Mouse (Mus musculus): ENCODE data around the gene Coq9. TPM values are rescaled to one million over a fixed set of nuclear protein-coding genes. Genes with fewer than 3 reads are reported as not detected.
"Not testable (repeated sequence)": the region's sequence is repeated elsewhere in the genome, so short reads cannot be mapped to it uniquely, and the experiment has no call there.

Coq9 gene
- polyA plus RNA-seq, 1 experiment from 2014 or later, result 61.8 TPM

DNA sequence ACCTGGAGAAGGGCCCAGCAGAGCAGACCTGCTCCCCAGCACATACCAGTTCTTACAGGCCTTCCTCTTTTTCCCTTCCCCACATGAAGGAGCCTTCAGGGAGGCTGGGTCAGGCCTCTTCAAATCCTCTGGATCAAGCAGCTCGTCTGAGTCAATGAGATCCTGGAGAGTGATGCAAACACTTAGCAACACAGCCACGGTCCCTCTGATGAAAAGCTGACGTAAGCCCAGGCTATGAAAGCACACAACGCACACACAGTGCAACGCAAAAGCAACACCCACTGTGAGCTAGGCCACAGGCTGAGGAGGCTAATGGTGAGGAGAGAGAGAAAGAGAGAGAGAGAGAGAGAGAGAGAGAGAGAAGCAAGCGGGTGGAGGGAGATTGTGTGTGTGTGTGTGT is 13.0 kb upstream of the Coq9 start:
- no peak overlapping the region for H3K27ac ChIP-seq
- peaks cover 67% of the 10 kb centered on the region for H3K36me3 ChIP-seq
- no peaks in the 10 kb centered on the region for H3K27me3 ChIP-seq
- H3K4me1 ChIP-seq, result no peaks in the 10 kb centered on the region
- H3K4me2 ChIP-seq (replicated peaks), result no peak overlapping the region
- no peak for ATAC-seq (ENCODE audit: insufficient number of reproducible peaks, insufficient read depth, low FRiP score, low TSS enrichment)
- H3K4me3 ChIP-seq, result no peak overlapping the region
- 86% methylated on average over 6 of the region's 6 CpGs for WGBS
- no peaks in the 10 kb centered on the region for H3K9me3 ChIP-seq
- H3K9ac ChIP-seq, result no peak overlapping the region

DNA sequence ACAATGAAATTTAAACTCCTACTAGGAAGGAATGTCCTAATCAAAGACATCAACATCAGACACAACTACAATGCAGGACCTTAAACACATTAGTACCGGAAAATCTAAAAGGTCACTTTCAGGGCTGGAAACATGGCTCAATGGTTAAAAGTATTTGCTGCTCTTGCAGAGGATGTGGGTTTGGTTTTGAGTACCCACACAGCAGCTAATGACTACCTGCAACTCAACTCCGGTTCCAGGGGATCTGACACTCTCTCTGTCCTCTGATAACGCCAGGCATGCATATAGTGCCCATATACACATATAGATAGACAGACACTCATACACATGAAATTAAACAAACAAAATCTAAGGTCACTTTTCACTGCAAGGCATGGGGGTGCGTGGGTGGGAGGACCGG is 11.9 kb upstream of the Coq9 start:
- Histone ChIP-seq H3K4me2 (replicated peaks) (no peak overlapping the region), H3K9ac (no peak overlapping the region), H3K9me3 (no peaks in the 10 kb centered on the region), H3K4me1 (no peaks in the 10 kb centered on the region), H3K27ac (no peak overlapping the region), H3K36me3 (peaks cover 68% of the 10 kb centered on the region), H3K4me3 (no peak overlapping the region), H3K27me3 (no peaks in the 10 kb centered on the region)
- 96% methylated on average over 5 of the region's 5 CpGs for WGBS
- ATAC-seq (ENCODE audit: insufficient number of reproducible peaks, insufficient read depth, low FRiP score, low TSS enrichment), result no peak

DNA sequence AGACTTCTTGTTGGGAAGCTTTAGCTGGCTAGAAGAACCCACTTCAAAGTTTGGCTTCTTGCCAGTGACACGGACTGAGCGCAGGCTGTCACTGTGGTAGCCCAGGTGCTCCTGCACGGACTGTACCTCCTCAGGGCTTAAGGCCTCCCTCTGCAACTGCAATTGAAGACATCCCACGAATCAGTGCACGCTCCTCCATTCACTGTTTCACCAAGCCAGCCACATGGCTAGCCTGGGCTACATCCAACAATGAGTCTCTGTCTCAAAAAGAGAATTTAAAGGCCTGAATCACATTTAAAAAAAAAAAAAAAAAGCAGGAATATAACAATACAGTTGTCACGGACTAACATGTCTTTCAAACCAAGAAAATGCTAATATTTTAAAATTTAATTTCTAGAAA is 9.8 kb upstream of the Coq9 start:
- no peak for ATAC-seq (ENCODE audit: insufficient number of reproducible peaks, insufficient read depth, low FRiP score, low TSS enrichment)

DNA sequence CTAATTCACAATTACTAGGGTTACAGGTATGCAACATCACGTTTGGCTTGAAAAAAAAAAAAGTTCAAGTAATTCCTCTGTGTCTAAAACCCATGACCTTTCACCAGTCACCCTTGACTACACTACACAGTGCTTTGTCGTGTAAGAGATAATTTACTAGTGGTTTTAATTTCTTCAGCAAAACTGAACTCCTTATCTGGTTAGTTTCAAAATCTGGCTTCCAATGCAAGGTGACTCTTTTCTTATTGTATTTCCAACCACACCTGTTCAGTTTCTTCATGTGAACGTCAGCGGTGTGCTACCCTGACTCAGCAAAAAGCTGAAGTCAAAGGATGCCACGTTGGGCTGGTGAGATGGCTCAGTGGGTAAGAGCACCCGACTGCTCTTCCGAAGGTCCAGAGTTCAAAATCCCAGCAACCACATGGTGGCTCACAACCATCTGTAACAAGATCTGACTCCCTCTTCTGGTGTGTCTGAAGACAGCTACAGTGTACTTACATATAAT is 4.2 kb upstream of the Coq9 start:
- not testable (repeated sequence) for H3K4me3 ChIP-seq; H3K9me3 ChIP-seq; H3K9ac ChIP-seq; H3K4me2 ChIP-seq (replicated peaks); ATAC-seq (ENCODE audit: insufficient number of reproducible peaks, insufficient read depth, low FRiP score, low TSS enrichment); H3K27me3 ChIP-seq; H3K27ac ChIP-seq
- H3K4me1 ChIP-seq, result peaks cover 10% of the 10 kb centered on the region
- 69% methylated on average over 7 of the region's 7 CpGs for WGBS
- peaks cover 29% of the 10 kb centered on the region for H3K36me3 ChIP-seq

More for the DNA sequence above, 9.8 kb upstream of the Coq9 start:
- Histone ChIP-seq H3K4me2 (replicated peaks) (no peak overlapping the region), H3K27me3 (no peaks in the 10 kb centered on the region), H3K9me3 (no peaks in the 10 kb centered on the region), H3K36me3 (peaks cover 64% of the 10 kb centered on the region), H3K9ac (no peak overlapping the region), H3K27ac (no peak overlapping the region), H3K4me1 (no peaks in the 10 kb centered on the region), H3K4me3 (no peak overlapping the region)
- WGBS, result 90% methylated on average over 6 of the region's 6 CpGs

DNA sequence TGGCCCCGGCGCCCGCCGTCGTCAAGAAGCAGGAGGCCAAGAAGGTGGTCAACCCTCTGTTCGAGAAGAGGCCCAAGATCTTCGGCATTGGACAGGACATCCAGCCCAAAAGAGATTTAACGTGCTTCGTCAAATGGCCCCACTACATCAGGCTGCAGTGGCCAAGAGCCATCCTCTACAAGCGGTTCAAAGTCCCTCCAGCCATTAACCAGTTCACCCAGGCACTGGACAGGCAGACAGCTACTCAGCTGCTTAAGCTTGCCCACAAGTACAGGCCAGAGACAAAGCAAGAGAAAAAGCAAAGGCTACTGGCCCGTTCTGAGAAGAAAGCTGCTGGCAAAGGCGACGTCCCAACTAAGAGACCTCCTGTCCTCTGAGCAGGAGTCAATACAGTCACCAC is 2.4 kb upstream of the Coq9 start:
- not testable (repeated sequence) for ATAC-seq (ENCODE audit: insufficient number of reproducible peaks, insufficient read depth, low FRiP score, low TSS enrichment); H3K4me2 ChIP-seq (replicated peaks); H3K27me3 ChIP-seq; H3K27ac ChIP-seq; H3K9ac ChIP-seq; H3K9me3 ChIP-seq; H3K4me3 ChIP-seq
- Histone ChIP-seq H3K4me1 (peaks cover 10% of the 10 kb centered on the region), H3K36me3 (peaks cover 16% of the 10 kb centered on the region)
- WGBS, result 94% methylated on average over 13 of the region's 13 CpGs

DNA sequence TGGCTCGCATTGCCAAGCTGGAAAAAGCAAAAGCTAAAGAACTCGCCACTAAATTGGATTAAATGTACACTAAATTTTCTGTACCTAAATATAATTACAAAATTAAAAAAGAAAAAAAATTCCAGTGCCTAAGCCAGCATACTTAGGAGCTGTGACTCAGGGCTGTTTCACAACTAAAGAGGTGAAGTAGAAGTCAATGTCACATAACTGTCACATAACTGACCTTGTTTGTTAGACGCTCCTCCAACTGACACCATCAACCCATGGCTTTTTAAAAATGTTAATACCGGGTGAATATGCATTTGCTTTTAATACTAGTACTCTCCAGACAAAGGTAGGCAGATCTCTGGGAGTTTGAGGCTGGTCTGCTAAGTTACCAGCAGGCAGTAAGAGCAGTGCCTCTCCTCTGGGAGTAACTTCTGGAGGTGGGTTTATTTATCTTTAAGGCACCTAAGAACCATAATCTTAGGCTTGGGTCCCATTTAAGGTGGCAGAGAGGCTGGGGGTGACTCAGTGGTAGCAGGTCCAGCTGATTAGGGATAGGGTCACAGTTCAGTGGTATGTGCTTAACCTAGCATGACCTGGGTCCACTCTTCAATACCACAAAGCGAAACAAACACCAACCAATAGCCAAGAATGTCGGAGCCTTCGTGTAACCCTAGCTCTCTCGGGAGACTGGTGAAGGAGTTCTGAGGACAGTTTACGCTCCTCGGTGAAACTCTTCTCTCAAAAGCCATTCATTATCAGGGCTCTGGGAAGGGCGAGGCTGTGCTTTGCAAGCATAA is 1.5 kb upstream of the Coq9 start:
- peaks cover 10% of the 10 kb centered on the region for H3K4me1 ChIP-seq
- ATAC-seq (ENCODE audit: insufficient number of reproducible peaks, insufficient read depth, low FRiP score, low TSS enrichment), result no peak
- no peaks in the 10 kb centered on the region for H3K9me3 ChIP-seq
- WGBS, result 60% methylated on average over 11 of the region's 11 CpGs
- H3K27ac ChIP-seq, result no peak overlapping the region
- H3K9ac ChIP-seq, result peak overlapping the region; percentile 91
- H3K4me3 ChIP-seq, result peak overlapping the region; percentile 84
- H3K27me3 ChIP-seq, result no peaks in the 10 kb centered on the region
- H3K4me2 ChIP-seq (replicated peaks), result peak overlapping the region; percentile 69
- H3K36me3 ChIP-seq, result peaks cover 8% of the 10 kb centered on the region

DNA sequence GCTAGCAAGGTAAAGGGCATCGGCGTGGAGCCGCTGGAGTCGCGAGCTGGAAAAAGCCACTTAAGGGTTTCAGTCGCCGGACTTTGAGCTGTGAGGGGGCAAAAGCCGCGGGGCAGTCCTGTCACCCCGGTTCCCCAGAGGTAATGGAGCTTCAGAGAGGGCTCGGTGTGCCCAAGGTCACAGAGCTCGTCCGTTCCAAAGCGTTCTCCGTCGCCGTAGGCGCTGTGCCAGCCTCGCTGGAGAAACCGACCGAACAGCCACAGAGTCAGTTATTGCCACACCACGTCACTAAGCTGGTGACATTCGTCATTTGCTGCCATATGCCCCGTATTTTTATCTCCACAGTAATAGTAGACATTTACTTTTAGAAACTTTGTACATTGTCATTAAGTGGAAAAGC is 479 bp downstream of the Coq9 start:
- Histone ChIP-seq H3K4me3 (peak overlapping the region; percentile 84), H3K4me1 (peaks cover 10% of the 10 kb centered on the region), H3K27ac (peak overlapping the region; percentile 77), H3K36me3 (no peaks in the 10 kb centered on the region), H3K9me3 (no peaks in the 10 kb centered on the region), H3K27me3 (no peaks in the 10 kb centered on the region), H3K4me2 (replicated peaks) (peak overlapping the region; percentile 69), H3K9ac (peak overlapping the region; percentile 91)
- WGBS, result 0% methylated on average over 24 of the region's 24 CpGs
- ATAC-seq (ENCODE audit: insufficient number of reproducible peaks, insufficient read depth, low FRiP score, low TSS enrichment), result peak; percentile 24; the same call in 1 of the 2 replicates

DNA sequence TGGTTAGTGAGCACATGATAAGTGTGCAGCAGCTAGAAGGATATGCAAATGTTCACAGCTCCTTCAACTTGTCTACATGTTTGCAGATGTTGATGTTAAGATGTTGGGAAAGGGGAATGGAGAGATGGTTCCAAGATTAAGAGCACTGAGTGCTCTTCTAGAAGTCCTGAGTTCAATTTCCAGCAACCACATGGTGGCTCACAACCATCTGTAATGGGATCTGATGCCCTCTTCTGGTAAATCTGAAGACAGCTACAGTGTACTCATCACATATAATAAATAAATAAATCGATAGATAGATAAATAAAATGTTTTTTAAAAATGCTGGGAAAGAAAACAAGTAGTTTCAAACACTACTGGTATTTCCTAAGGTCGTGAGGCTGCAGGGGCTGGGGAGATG is 3.1 kb downstream of the Coq9 start:
- no peak for ATAC-seq (ENCODE audit: insufficient number of reproducible peaks, insufficient read depth, low FRiP score, low TSS enrichment)
- H3K27ac ChIP-seq, result no peak overlapping the region
- H3K9me3 ChIP-seq, result no peaks in the 10 kb centered on the region
- H3K4me2 ChIP-seq (replicated peaks), result no peak overlapping the region
- H3K36me3 ChIP-seq, result peaks cover 14% of the 10 kb centered on the region
- H3K27me3 ChIP-seq, result no peaks in the 10 kb centered on the region
- peaks cover 10% of the 10 kb centered on the region for H3K4me1 ChIP-seq
- 59% methylated on average over 2 of the region's 2 CpGs for WGBS
- no peak overlapping the region for H3K9ac ChIP-seq
- no peak overlapping the region for H3K4me3 ChIP-seq

DNA sequence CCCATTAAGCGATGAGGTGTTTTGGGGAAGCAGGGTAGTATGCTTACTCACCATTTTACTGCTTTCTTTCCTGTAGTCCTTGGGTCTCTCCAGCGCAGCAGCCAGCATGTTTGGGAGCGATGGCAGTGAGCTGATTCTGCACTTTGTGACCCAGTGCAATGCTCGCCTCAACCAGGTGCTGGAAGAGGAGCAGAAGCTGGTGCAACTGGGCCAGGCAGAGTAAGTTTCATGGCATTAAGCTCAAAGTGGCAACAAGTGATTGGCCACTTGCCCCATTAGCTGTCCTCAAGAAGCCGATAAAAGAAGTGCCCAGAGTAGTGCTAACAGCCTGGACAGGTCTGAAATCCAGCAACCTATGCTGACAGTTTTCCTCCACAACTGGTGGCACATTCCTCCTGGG is 11.9 kb downstream of the Coq9 start:
- peaks cover 64% of the 10 kb centered on the region for H3K36me3 ChIP-seq
- H3K27me3 ChIP-seq, result no peaks in the 10 kb centered on the region
- no peaks in the 10 kb centered on the region for H3K9me3 ChIP-seq
- 89% methylated on average over 5 of the region's 5 CpGs for WGBS
- H3K4me2 ChIP-seq (replicated peaks), result no peak overlapping the region
- no peak overlapping the region for H3K4me3 ChIP-seq
- no peak overlapping the region for H3K27ac ChIP-seq
- H3K4me1 ChIP-seq, result no peaks in the 10 kb centered on the region
- ATAC-seq (ENCODE audit: insufficient number of reproducible peaks, insufficient read depth, low FRiP score, low TSS enrichment), result no peak
- H3K9ac ChIP-seq, result no peak overlapping the region

DNA sequence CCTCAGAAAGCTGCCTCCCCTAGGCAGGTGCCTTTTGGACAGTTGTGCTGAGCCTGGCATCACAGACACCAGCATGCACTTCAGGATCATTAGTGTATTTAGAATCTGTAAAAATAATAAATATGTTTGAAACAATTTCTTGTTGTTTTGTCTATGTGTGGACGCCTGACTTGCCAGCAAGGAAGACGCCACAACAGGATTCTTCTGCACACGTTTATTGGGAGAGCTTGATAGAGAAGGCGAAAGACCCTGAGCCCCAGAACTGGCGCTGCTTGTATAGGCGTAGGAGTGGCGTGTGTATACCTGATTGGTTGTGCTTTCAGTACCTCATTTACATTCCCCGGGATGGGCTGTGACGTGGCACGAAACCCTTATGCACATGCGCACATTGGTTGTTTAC is 16.6 kb downstream of the Coq9 start:
- H3K27me3 ChIP-seq; H3K4me3 ChIP-seq; H3K27ac ChIP-seq; H3K4me2 ChIP-seq (replicated peaks); H3K9me3 ChIP-seq; H3K9ac ChIP-seq; ATAC-seq (ENCODE audit: insufficient number of reproducible peaks, insufficient read depth, low FRiP score, low TSS enrichment): not testable (repeated sequence)
- Histone ChIP-seq H3K36me3 (peaks cover 47% of the 10 kb centered on the region), H3K4me1 (peaks cover 13% of the 10 kb centered on the region; the same call in 1 of the 2 replicates)
- 90% methylated on average over 11 of the region's 11 CpGs for WGBS

DNA sequence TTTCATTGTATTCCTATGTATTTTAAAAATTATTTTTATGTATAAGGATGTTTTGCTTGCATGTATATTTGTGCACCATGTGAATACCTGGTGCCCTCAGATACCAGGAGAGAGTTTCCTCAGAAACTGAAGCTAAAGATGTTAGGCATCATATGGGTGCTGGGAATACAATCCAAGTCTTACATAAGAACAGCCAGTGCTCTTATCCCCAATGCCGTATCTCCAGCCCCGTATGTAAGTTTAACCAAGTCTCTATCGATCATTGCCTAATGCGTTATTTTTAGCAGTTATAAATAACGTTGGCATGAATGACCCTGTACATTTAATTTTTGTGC is 18.9 kb downstream of the Coq9 start:
- no peak overlapping the region for H3K9ac ChIP-seq
- peaks cover 42% of the 10 kb centered on the region for H3K36me3 ChIP-seq
- no peaks in the 10 kb centered on the region for H3K9me3 ChIP-seq
- 30% methylated on average over 5 of the region's 5 CpGs for WGBS
- no peak overlapping the region for H3K27ac ChIP-seq
- peaks cover 13% of the 10 kb centered on the region; the same call in 1 of the 2 replicates for H3K4me1 ChIP-seq
- no peak for ATAC-seq (ENCODE audit: insufficient number of reproducible peaks, insufficient read depth, low FRiP score, low TSS enrichment)
- 0 out of 2 replicates have a peak overlapping the region, but pooled peaks have one; percentile 94 for H3K4me3 ChIP-seq
- H3K4me2 ChIP-seq (replicated peaks), result no peak overlapping the region
- no peaks in the 10 kb centered on the region for H3K27me3 ChIP-seq

DNA sequence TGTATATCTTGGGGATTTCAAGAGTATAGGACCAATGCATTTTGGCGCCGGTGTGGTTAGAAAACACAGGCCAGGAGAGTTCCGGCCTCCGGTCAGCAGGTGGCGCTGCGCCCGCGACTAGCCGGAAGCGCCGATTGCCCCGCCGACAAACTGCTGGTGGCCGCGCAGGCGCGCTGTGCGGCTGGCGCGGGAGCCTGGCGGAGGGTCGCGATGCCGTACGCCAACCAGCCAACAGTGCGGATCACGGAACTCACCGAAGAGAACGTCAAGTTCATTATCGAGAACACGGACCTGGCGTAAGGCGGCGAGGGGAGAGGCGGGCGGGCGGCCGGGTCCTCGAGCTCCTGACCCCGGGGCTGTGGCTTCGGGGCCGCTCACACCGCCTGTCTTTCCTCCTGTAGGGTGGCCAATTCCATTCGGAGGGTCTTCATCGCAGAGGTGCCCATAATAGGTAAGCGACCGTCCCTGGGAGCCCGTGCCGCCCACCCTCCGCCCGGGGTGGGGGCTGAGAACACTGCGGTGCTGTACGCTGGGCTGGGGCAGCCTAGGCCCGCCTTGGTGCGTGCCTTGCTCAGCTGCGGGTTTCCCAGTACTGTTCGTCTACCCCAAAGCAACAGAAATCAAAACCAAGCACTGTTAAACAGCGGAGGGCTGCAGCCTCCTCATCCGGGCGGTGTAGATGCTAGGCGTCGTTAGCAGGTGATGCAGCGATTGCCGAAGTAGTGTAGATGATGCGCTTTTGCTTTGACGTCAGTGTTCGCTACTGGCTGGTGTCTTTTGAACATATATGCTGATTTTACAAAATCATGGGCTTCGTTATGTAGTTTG is 19.4 kb downstream of the Coq9 start, which contains the start of gene Polr2c:
Gene Polr2c, plus strand, starts transcription at position 105 of the 828 bp plus-strand sequence.
- H3K36me3 ChIP-seq, result peaks cover 42% of the 10 kb centered on the region

More for the DNA sequence above, 19.4 kb downstream of the Coq9 start, which contains the start of gene Polr2c:
- Histone ChIP-seq H3K4me2 (replicated peaks) (peak within 1 kb of the TSS; percentile 76), H3K9ac (peak within 1 kb of the TSS; percentile 72), H3K27me3 (no peaks in the 10 kb centered on the region), H3K9me3 (no peaks in the 10 kb centered on the region), H3K4me1 (peaks cover 13% of the 10 kb centered on the region; the same call in 1 of the 2 replicates), H3K4me3 (peak within 1 kb of the TSS; percentile 94), H3K27ac (peak within 1 kb of the TSS; percentile 71)
- ATAC-seq (ENCODE audit: insufficient number of reproducible peaks, insufficient read depth, low FRiP score, low TSS enrichment), result peak; percentile 69
- 1% methylated on average over 67 of the region's 68 CpGs for WGBS

All from embryonic facial prominence, embryonic 12.5 days (tissue).